Mouse (Mus musculus) neutrophil, adult 59 days (primary cell): Measurements from ENCODE around the gene Rrp9. TPM values are rescaled to one million over a fixed set of nuclear protein-coding genes. Genes with fewer than 3 reads are reported as not detected.

Experiments
- total RNA-seq, 2 experiments: library from RNA; stranded (reverse); gene quantifications; 1 replicate in 1 of 2; 2 replicates in 1 of 2; pipeline ENCODE4 v1.2.4; 2023

The Rrp9 gene
- 10 to 100 TPM in 1 of 2 experiments, 1 to 10 TPM in 1; 7.8 to 10.9 TPM for total RNA-seq

DNA sequence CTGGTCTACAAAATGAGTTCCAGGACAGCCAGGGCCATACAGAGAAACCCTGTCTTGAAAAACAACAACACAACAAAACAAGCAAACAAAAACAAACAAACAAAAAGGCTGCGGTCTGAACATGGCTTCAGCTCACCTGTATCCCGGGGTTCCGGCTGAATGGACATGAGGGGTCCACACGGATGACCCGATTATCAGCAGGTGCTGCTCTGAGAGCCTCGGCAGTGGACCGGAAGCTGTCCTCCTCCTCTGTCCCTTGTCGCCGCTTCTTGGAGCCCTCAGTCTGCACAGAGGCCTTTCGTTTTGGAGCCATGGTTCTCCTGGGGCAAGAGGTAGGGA is at the start of gene Rrp9:
Rrp9 (plus strand) TSS at position 301 of the 339 bp plus-strand sequence.

DNA sequence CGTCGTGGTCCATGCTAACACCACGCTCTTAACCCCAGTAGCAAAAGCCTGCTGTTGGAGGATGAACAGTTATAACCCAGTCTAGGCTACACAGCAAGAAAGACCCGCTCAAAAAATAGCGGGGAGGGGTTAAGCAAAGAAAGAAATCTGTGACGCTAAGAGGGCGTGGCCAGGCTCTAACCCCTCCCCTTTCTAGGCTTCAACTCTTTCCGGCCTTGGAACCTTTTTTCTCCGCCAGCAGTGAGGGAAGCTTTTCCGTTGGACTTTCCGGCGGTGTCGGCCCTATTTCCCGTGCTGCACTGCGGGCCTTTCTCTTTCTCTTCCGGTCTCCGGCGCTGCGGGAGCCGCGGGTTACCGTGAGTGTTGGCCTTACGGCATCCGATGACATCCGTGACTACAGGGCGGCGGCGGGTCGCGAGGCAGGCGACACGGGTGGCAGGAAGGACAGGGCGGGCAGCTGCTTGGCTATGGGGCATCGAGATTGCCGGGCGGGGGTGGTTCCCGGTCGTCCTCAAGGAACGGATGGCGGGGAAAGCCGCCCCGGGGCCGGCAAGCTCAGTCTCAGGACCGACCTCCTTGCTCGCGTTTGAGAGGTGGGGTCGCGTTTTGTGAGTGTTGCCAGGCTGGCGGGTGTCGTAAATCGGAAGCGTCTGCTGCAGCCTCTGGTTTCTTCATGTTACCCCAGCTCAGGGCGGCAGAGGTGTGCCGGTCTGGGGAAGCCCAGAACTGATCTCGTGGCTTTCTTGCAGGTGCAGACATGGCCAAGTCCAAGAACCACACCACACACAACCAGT is 46.3 kb upstream of the Rrp9 start, which contains the start of gene Rpl29:
Rpl29 (plus strand) TSS at position 234 of the 794 bp plus-strand sequence.

DNA sequence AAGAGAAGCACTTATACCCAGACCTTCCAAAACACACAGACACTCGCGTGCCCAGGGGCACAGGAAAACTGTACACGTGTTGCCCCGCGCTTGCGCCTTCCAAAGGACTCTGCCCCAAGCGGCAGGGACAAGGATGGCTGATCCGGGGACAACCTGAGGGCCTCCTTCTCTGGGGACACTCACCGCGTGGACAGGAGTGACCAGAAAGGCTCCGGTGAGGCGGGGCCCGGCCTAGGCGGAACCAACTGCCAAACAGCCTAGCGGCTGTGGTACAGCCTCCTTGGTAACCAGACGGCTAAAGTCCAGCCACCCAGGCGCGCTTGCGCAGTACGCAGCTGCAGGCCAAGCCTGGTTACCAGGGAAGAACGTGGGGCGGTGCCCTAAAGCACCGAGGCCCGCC is 28.4 kb upstream of the Rrp9 start, which contains the start of the genes Abhd14b and Abhd14a:
Abhd14b (plus strand) TSS at position 112 of the 400 bp plus-strand sequence.
Abhd14a (minus strand) TSS at position 331 of the 400 bp plus-strand sequence.

DNA sequence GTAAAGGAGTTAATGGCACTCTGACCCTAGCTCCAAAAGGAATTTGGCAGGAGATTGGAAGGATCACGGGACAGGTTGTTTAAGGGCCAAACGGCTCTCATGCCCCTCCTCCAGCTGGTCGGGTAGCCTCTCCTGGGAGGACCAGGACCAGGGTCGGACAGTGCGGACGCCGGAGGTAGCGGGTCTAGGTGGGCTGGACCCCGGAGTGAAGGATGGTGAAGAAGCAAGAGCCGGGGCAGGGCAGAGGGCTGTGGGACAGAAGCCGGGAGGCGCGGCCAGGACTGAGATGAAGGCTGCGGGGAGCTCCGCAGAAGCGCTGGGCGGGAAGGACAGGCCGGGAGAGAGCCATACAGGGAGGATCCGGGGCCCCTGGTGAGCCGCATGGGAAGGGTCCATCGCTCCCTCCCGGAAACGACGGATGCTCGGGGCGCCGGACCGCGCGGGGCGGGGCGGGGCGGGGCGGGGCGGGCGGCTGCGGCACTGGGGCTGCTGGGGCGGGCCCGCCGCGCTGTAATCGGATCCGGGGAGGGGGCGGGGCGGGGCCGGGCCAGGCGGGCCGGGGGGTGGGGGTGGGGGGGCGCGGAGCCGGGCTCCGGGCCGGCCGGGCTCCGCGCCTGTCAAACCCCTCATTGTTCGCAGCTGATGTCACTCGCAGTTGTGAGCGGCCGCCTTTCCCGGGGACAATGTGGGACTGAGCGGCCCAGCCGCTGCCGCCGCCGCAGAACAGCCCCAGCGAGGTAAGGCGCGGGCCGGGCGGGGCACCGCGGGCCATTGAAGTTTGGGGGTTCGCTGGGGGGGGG is 22.3 kb upstream of the Rrp9 start, which contains the start of gene Pcbp4:
Pcbp4 (plus strand) TSS at position 21 of the 800 bp plus-strand sequence.

DNA sequence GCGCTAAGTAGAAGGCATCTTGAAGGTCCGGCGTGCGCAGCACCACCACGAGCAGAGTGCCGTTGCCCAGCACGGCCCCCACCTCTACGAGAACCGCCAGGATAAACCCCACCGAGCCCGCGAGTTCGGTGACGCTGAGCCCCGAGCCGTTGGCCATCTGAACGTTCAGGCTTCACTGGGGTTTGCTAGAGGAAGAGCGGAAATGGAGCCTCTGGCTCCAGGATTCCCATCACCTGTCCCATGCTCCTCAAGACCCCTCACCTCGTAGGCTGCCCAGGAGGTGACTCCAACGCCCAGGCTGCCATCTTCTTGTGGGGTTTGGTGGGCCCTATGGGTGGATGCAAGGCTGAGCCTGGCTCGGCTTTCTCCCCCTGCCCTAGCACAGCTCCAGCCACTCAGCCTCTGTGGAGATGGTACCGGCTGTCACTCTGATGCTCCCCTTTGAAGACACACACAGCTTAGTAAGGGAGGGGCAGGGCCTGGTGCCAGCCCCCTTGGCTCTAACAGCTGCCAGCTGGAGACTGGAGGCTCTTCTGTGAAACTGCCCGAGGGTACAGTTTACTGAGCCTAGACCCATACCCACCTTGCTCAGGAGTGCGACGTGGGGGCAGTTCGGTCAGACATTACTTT is 10.1 kb upstream of the Rrp9 start, which contains the start of gene Gpr62:
Gpr62 (minus strand) TSS at position 368 of the 630 bp plus-strand sequence.

DNA sequence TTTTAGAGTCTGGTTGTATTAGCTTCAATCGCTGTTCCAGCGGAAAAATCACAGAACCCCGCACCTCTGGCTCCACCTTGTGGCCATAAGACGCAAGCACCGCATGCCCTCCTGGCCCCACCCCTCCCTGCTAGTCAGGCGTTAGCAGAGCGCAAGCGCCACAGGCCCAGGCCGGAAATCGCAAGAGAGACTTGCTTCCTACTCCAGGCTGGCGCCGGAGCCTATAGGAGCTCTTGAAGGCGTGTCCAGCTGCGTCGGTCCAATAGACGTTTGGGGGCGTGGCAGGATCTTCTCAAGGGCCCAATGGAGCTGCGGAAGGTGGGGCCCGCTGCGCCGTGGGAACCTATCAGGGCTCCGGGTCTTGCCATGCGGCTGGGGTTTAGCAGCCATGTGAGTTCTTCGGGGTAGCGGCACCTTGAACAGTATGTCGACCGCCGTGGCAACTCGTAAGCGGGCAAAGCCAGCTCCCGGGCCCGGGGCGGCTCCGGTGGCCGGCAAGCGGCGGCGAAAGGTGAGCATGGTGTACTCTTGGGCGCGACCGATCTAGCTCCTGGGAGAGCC is 1.2 kb downstream of the Rrp9 start, which contains the start of gene Parp3:
Parp3 (minus strand) TSS at position 26 of the 561 bp plus-strand sequence.

DNA sequence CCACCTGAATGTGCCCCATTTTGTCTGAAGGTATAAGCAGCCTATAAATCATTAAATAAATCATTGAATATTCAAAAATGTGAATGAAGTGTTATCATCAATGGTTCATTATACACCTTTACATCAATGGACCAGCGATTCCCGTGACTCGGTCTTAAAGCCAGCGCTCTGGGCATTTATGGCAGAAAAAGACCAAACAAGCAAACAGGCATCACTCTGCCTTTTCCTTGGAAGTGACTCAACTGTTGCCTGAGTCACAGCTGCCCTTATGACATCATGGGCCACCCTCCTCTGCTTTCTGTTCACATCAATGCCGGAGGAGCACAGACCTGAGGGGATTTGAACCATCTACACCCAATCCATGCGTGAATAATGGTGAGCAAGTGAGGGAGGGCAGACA is 23.9 kb downstream of the Rrp9 start, which contains the start of gene Iqcf1:
Iqcf1 (plus strand) TSS at position 301 of the 400 bp plus-strand sequence.

DNA sequence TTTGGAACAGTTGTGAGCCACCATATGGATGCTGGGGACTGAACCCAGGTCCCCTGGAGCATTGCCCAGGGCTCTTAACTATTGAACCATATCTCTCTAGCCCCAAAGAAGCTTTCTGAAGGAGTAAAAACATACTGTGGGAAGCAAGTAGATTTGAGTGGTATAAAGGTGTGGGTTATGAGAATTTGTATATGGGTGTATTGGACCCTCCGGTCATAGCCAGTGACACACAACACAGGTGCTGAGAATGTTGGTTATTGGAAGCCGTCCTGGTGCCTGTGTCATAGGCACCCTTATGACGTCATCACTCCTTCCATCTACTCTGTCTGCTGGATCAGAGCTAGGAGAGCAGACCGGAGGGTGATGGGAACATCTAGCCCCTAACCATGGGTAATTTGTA is 38.5 kb downstream of the Rrp9 start, which contains the start of gene Iqcf5:
Iqcf5 (plus strand) TSS at position 301 of the 400 bp plus-strand sequence.

Other genes with a start within 250 kb of the Rrp9 start
- gene Alas1, start 227.3 kb upstream of the Rrp9 start, total RNA-seq: 100 to 1,000 TPM; 184 to 213 TPM
- gene Poc1a, start 194.9 kb upstream of the Rrp9 start, total RNA-seq: 10 to 100 TPM; 14.6 to 15.2 TPM
- gene Dusp7, start 107.3 kb upstream of the Rrp9 start, total RNA-seq: 10 to 100 TPM; 23.1 to 29.5 TPM
- 100 to 1,000 TPM; 362 to 383 TPM for gene Rpl29, start 46.5 kb upstream of the Rrp9 start, total RNA-seq
- gene Acy1, start 37.6 kb upstream of the Rrp9 start, total RNA-seq: 1 to 10 TPM; 5.0 to 5.1 TPM
- gene Abhd14b, start 28.5 kb upstream of the Rrp9 start, total RNA-seq: 1 to 10 TPM; 2.5 TPM
- 1 to 10 TPM; 2.7 to 3.0 TPM for gene Abhd14a, start 28.3 kb upstream of the Rrp9 start, total RNA-seq
- gene Pcbp4, start 22.7 kb upstream of the Rrp9 start, total RNA-seq: 1 to 10 TPM in 1 of 2 experiments, under 1 TPM in 1; 0.71 to 1.5 TPM
- gene Gpr62, start 10.0 kb upstream of the Rrp9 start, total RNA-seq: not detected
- 10 to 100 TPM; 20.3 to 20.6 TPM for gene Parp3, start 986 bp downstream of the Rrp9 start, total RNA-seq
- not detected for gene Iqcf1, start 24.0 kb downstream of the Rrp9 start, total RNA-seq
- not detected for gene Iqcf5, start 38.6 kb downstream of the Rrp9 start, total RNA-seq
- gene Iqcf3, start 85.7 kb downstream of the Rrp9 start, total RNA-seq: not detected
- not detected for gene Iqcf4, start 95.0 kb downstream of the Rrp9 start, total RNA-seq
- gene Iqcf6, start 150.6 kb downstream of the Rrp9 start, total RNA-seq: not detected
- gene Grm2, start 180.1 kb downstream of the Rrp9 start, total RNA-seq: not detected
- 10 to 100 TPM in 1 of 2 experiments, 1 to 10 TPM in 1; 7.2 to 15.3 TPM for gene Tex264, start 210.0 kb downstream of the Rrp9 start, total RNA-seq